Mouse (Mus musculus): ENCODE measurements around the gene Zscan4-ps3. TPM values are rescaled to one million over a fixed set of nuclear protein-coding genes. Genes with fewer than 3 reads are reported as not detected.
"Not testable (repeated sequence)": the region's sequence is repeated elsewhere in the genome, so short reads cannot be mapped to it uniquely, and the experiment has no call there.

Gene Zscan4-ps3
- polyA plus RNA-seq (2017; shearing (Covaris generic)) = not detected

DNA sequence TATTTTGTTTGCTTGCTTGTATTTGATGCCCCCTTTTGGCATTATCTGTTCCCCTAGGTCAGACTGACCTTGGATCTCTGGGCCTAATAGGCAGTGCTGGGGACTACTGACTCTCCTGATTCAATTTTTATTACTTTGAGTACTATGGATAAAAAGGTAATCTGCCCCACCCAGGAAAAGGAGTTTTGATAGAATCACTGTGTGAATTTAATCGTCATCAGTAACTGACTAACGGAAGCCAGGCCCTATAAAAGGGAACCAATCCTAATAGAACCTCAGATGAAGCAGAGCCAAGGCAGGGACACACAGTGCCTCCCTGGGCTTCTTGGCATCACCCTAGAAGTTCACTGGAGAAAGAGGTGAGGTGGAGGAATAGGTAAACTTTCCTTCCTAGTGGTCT, at the start of gene Zscan4-ps3:
TSS of gene Zscan4-ps3 (plus strand) at position 301 of the 400 bp plus-strand sequence.
- ATAC-seq = not testable (repeated sequence)

DNA sequence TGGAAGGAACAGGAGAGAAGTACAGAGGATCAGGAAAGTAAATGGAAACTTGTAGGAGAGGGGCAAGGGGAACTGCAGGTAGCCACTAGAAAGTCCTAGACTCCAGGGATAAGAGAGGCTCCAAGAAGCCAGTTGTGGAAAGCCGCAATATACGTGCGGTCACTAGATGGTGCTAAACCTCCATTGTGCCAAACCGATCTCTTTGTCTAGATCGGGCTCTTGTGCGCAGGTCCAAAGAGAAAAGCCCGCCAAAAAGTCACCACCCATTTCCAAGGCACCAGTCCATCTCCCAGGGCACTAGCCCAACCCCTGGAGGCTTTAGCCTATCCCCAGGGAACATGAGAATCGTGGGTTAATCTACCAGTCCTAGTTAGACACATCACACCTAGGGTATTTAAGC, 8.0 kb downstream of the Zscan4-ps3 start:
- not testable (repeated sequence) for ATAC-seq

Other genes with a start within 250 kb of the Zscan4-ps3 start
- gene Zscan4f, start 211.4 kb upstream of the Zscan4-ps3 start, polyA plus RNA-seq (2017; shearing (Covaris generic)) = not detected
- not detected for gene Zscan4-ps2, start 95.0 kb upstream of the Zscan4-ps3 start, polyA plus RNA-seq (2017; shearing (Covaris generic))
- under 1 TPM in 1 of 3 experiments, not detected in 2; 0.17 TPM for gene Vmn1r72, start 70.8 kb downstream of the Zscan4-ps3 start, polyA plus RNA-seq (2017; shearing (Covaris generic))
- under 1 TPM in 1 of 3 experiments, not detected in 2; 0.07 TPM for gene Vmn1r73, start 121.0 kb downstream of the Zscan4-ps3 start, polyA plus RNA-seq (2017; shearing (Covaris generic))
- not detected for gene Vmn1r74, start 224.7 kb downstream of the Zscan4-ps3 start, polyA plus RNA-seq (2017; shearing (Covaris generic))